Mouse (Mus musculus): ENCODE measurements around the gene Edc3.

DNA sequence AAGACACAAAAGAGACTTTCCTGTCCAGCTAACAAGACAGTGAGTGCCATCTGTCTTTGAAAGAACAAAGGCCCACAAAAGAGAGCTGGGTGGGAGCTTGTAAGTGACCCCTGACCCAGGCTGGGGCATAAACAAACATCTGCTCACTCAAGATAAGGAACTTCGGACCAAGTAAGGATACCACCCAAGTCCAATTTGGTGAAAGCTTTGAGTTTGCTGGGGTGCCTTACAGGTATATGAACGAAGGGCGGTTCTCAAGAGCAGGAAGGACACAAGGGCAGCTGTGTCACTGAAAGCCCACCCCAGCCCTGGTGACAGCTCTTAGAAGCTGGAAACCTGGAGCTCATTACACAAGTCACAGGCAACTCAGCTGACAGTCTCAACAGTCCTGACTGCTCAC, 65.4 kb downstream of the Edc3 start:
- TF ChIP-seq CTCF (IDR thresholded peaks at IDR 0.05; ENCODE audit: borderline replicate concordance, extremely low read depth, insufficient read depth, insufficient read length) (no peak), POLR2A (IDR thresholded peaks at IDR 0.05; ENCODE audit: borderline replicate concordance, extremely low read depth, insufficient read depth, insufficient read length, poor library complexity, severe bottlenecking) (no peak)
